Mouse (Mus musculus) CH12.LX (cell line): Measurements from ENCODE around the gene Frmd4a. TPM values are rescaled to one million over a fixed set of nuclear protein-coding genes. Genes with fewer than 3 reads are reported as not detected.
A peak's percentile ranks its signal among the peaks of the same experiment; 100 is the strongest.

Experiments used
- DNase-seq: peaks from one replicate; pipeline ENCODE4 v3.0.0-alpha.2; 2013; ENCODE audit errors: extremely low read depth
- H3K27ac ChIP-seq: 2 replicates; pipeline ENCODE4 v1.5.1; 2012; ENCODE audit warnings: low read depth, mild to moderate bottlenecking, control low read depth, moderate library complexity; ENCODE audit not compliant: insufficient read depth
- H3K27me3 ChIP-seq: replicated peaks from 2 replicates; pipeline ENCODE3; 2012; ENCODE audit warnings: inconsistent platforms
- H3K36me3 ChIP-seq, 2 experiments: replicated peaks in 1 of 2; 2 replicates each; pipeline versions ENCODE3 to v1.6.1; 2012; ENCODE audit warnings: inconsistent platforms in 1 of 2, low read length in 1 of 2, mild to moderate bottlenecking in 1 of 2, mixed read lengths in 1 of 2, moderate library complexity in 1 of 2; ENCODE audit not compliant: control insufficient read depth in 1 of 2, insufficient read depth in 1 of 2
- H3K4me1 ChIP-seq, 2 experiments: 2 replicates each; pipeline ENCODE4 v1.6.1; 2012; ENCODE audit warnings: inconsistent platforms in 1 of 2, moderate library complexity in 1 of 2; ENCODE audit not compliant: insufficient read depth in 2 of 2, control insufficient read depth in 1 of 2
- H3K4me2 ChIP-seq: 2 replicates; pipeline ENCODE4 v1.6.1; 2012; ENCODE audit warnings: low read depth, mild to moderate bottlenecking, control low read depth; ENCODE audit not compliant: poor library complexity, insufficient read depth, severe bottlenecking
- H3K4me3 ChIP-seq, 3 experiments: fragments of 150-350 bp in 1 of 3; sonication (generic) in 1 of 3; replicated peaks in 1 of 3; 2 replicates each; pipeline versions ENCODE3 to v1.5.1; 2011 to 2012; ENCODE audit warnings: low read depth in 2 of 3, low read length in 2 of 3, mild to moderate bottlenecking in 2 of 3, moderate library complexity in 2 of 3, control low read depth in 1 of 3, improper control_type of control experiment in 1 of 3, inconsistent platforms in 1 of 3, mixed read lengths in 1 of 3; ENCODE audit not compliant: poor library complexity in 1 of 3
- H3K79me2 ChIP-seq: replicated peaks from 2 replicates; pipeline ENCODE4 v1.6.1; 2012; ENCODE audit warnings: mild to moderate bottlenecking, moderate library complexity; ENCODE audit not compliant: control insufficient read depth, poor library complexity, insufficient read depth, severe bottlenecking; ENCODE audit errors: extremely low read depth
- H3K9ac ChIP-seq: 2 replicates; pipeline ENCODE4 v1.6.1; 2012; ENCODE audit warnings: low read depth, mild to moderate bottlenecking, control low read depth, moderate library complexity; ENCODE audit not compliant: insufficient read depth
- H3K9me3 ChIP-seq: replicated peaks from 2 replicates; pipeline ENCODE3; 2012; ENCODE audit warnings: low read length, inconsistent platforms, mixed read lengths
- BHLHE40 ChIP-seq: IDR thresholded peaks from 2 replicates; pipeline ENCODE4 v1.6.1; 2011; ENCODE audit warnings: mild to moderate bottlenecking, low read depth, low read length, improper control_type of control experiment
- CHD1 ChIP-seq: IDR thresholded peaks from 2 replicates; pipeline ENCODE4 v1.6.1; 2012; ENCODE audit warnings: low read depth, low read length, improper control_type of control experiment, inconsistent platforms
- CHD2 ChIP-seq: IDR thresholded peaks from 2 replicates; pipeline ENCODE4 v1.6.1; 2011; ENCODE audit warnings: low read length, improper control_type of control experiment
- CTCF ChIP-seq, 2 experiments: IDR thresholded peaks in 1 of 2; conservative IDR thresholded peaks in 1 of 2; 2 replicates each; pipeline ENCODE4 v1.5.1; 2011 to 2012; ENCODE audit warnings: low read depth in 2 of 2, low read length in 2 of 2, improper control_type of control experiment in 1 of 2, inconsistent platforms in 1 of 2, mild to moderate bottlenecking in 1 of 2, moderate library complexity in 1 of 2
- E2F4 ChIP-seq: IDR thresholded peaks from 2 replicates; pipeline ENCODE4 v1.6.1; 2011; ENCODE audit warnings: low read depth, low read length, improper control_type of control experiment; ENCODE audit not compliant: insufficient replicate concordance
- ELF1 ChIP-seq: IDR thresholded peaks from 2 replicates; pipeline ENCODE4 v1.6.1; 2014; ENCODE audit warnings: low read depth, mild to moderate bottlenecking, inconsistent platforms, low read length, improper control_type of control experiment
- EP300 ChIP-seq: IDR thresholded peaks from 2 replicates; pipeline ENCODE4 v1.6.1; 2011; ENCODE audit warnings: low read length, improper control_type of control experiment
- ETS1 ChIP-seq: conservative IDR thresholded peaks from 2 replicates; pipeline ENCODE4 v1.6.1; 2012; ENCODE audit warnings: low read depth, mild to moderate bottlenecking, inconsistent platforms, low read length, improper control_type of control experiment, moderate library complexity
- GABPA ChIP-seq: IDR thresholded peaks from 2 replicates; pipeline ENCODE4 v1.6.1; 2012; ENCODE audit warnings: low read depth, low read length, improper control_type of control experiment, inconsistent platforms; ENCODE audit not compliant: insufficient replicate concordance
- HCFC1 ChIP-seq: IDR thresholded peaks from 2 replicates; pipeline ENCODE4 v1.6.1; 2012; ENCODE audit warnings: low read depth, mild to moderate bottlenecking, inconsistent platforms, low read length, improper control_type of control experiment
- IRF4 ChIP-seq: IDR thresholded peaks from 2 replicates; pipeline ENCODE4 v1.6.1; 2014; ENCODE audit warnings: low read depth, mild to moderate bottlenecking, inconsistent platforms, low read length, improper control_type of control experiment
- JUN ChIP-seq: IDR thresholded peaks from 2 replicates; pipeline ENCODE4 v1.6.1; 2011; ENCODE audit warnings: low read depth, mild to moderate bottlenecking, low read length, improper control_type of control experiment, moderate library complexity; ENCODE audit not compliant: insufficient read depth
- JUND ChIP-seq: conservative IDR thresholded peaks from 2 replicates; pipeline ENCODE4 v1.6.1; 2011; ENCODE audit warnings: low read depth, low read length, improper control_type of control experiment
- KAT2A ChIP-seq: IDR thresholded peaks from 2 replicates; pipeline ENCODE4 v1.6.1; 2012; ENCODE audit warnings: low read length, improper control_type of control experiment, inconsistent platforms; ENCODE audit not compliant: insufficient replicate concordance
- MAFK ChIP-seq: IDR thresholded peaks from 2 replicates; pipeline ENCODE4 v1.6.1; 2011; ENCODE audit warnings: low read length, improper control_type of control experiment; ENCODE audit not compliant: insufficient replicate concordance
- MAX ChIP-seq: IDR thresholded peaks from 2 replicates; pipeline ENCODE4 v1.6.1; 2011; ENCODE audit warnings: low read length, improper control_type of control experiment
- MAZ ChIP-seq: IDR thresholded peaks from 2 replicates; pipeline ENCODE4 v1.6.1; 2012; ENCODE audit warnings: low read depth, mild to moderate bottlenecking, inconsistent platforms, low read length, improper control_type of control experiment, moderate library complexity
- MEF2A ChIP-seq: IDR thresholded peaks from 2 replicates; pipeline ENCODE4 v1.6.1; 2014; ENCODE audit warnings: low read depth, mild to moderate bottlenecking, inconsistent platforms, low read length, improper control_type of control experiment, borderline replicate concordance
- MXI1 ChIP-seq: IDR thresholded peaks from 2 replicates; pipeline ENCODE4 v1.6.1; 2011; ENCODE audit warnings: mild to moderate bottlenecking, low read depth, low read length, improper control_type of control experiment
- MYC ChIP-seq: IDR thresholded peaks from 2 replicates; pipeline ENCODE4 v1.6.1; 2011; ENCODE audit warnings: low read depth, mild to moderate bottlenecking, improper control_type of control experiment, low read length
- NELFE ChIP-seq: IDR thresholded peaks from 2 replicates; pipeline ENCODE4 v1.6.1; 2011; ENCODE audit warnings: low read depth, low read length, improper control_type of control experiment
- NRF1 ChIP-seq: IDR thresholded peaks from 2 replicates; pipeline ENCODE4 v1.6.1; 2014; ENCODE audit warnings: low read depth, mild to moderate bottlenecking, inconsistent platforms, low read length, improper control_type of control experiment, moderate library complexity
- PAX5 ChIP-seq: IDR thresholded peaks from 2 replicates; pipeline ENCODE4 v1.6.1; 2012; ENCODE audit warnings: low read length, inconsistent platforms, mixed read lengths
- POLR2A ChIP-seq: IDR thresholded peaks from 2 replicates; pipeline ENCODE4 v1.6.1; 2011; ENCODE audit warnings: low read depth, mild to moderate bottlenecking, improper control_type of control experiment, low read length
- POLR2AphosphoS2 ChIP-seq: IDR thresholded peaks from 2 replicates; pipeline ENCODE4 v1.6.1; 2011; ENCODE audit warnings: low read depth, low read length, improper control_type of control experiment
- RAD21 ChIP-seq: IDR thresholded peaks from 2 replicates; pipeline ENCODE4 v1.6.1; 2011; ENCODE audit warnings: low read depth, mild to moderate bottlenecking, low read length, improper control_type of control experiment, moderate library complexity
- RCOR1 ChIP-seq: conservative IDR thresholded peaks from 2 replicates; pipeline ENCODE4 v1.6.1; 2012; ENCODE audit warnings: low read depth, mild to moderate bottlenecking, inconsistent platforms, low read length, improper control_type of control experiment
- SIN3A ChIP-seq: IDR thresholded peaks from 2 replicates; pipeline ENCODE4 v1.6.1; 2012; ENCODE audit warnings: low read length, improper control_type of control experiment, inconsistent platforms
- SMC3 ChIP-seq: IDR thresholded peaks from 2 replicates; pipeline ENCODE4 v1.6.1; 2011; ENCODE audit warnings: low read depth, low read length, improper control_type of control experiment
- TBP ChIP-seq: conservative IDR thresholded peaks from 2 replicates; pipeline ENCODE4 v1.6.1; 2011; ENCODE audit warnings: low read depth, low read length, improper control_type of control experiment
- TCF12 ChIP-seq: IDR thresholded peaks from 2 replicates; pipeline ENCODE4 v1.6.1; 2014; ENCODE audit warnings: low read depth, mild to moderate bottlenecking, inconsistent platforms, low read length, improper control_type of control experiment
- UBTF ChIP-seq: IDR thresholded peaks from 2 replicates; pipeline ENCODE4 v1.6.1; 2012; ENCODE audit warnings: low read depth, mild to moderate bottlenecking, inconsistent platforms, low read length, improper control_type of control experiment, moderate library complexity
- USF1 ChIP-seq: IDR thresholded peaks from 2 replicates; pipeline ENCODE4 v1.6.1; 2014; ENCODE audit warnings: low read depth, mild to moderate bottlenecking, inconsistent platforms, low read length, improper control_type of control experiment
- USF2 ChIP-seq: conservative IDR thresholded peaks from 2 replicates; pipeline ENCODE4 v1.6.1; 2011; ENCODE audit warnings: low read depth, low read length, improper control_type of control experiment
- ZC3H11A ChIP-seq: IDR thresholded peaks from 2 replicates; pipeline ENCODE4 v1.6.1; 2012; ENCODE audit warnings: low read depth, mild to moderate bottlenecking, inconsistent platforms, low read length, improper control_type of control experiment
- ZKSCAN1 ChIP-seq: IDR thresholded peaks from 2 replicates; pipeline ENCODE4 v1.6.1; 2012; ENCODE audit warnings: low read depth, inconsistent platforms, low read length, improper control_type of control experiment, borderline replicate concordance
- ZMIZ1 ChIP-seq: IDR thresholded peaks from 2 replicates; pipeline ENCODE4 v1.6.1; 2012; ENCODE audit warnings: low read depth, mild to moderate bottlenecking, inconsistent platforms, low read length, improper control_type of control experiment
- ZNF384 ChIP-seq: IDR thresholded peaks from 2 replicates; pipeline ENCODE4 v1.6.1; 2012; ENCODE audit warnings: low read depth, low read length, improper control_type of control experiment, inconsistent platforms
- dilution Hi-C: fragments of 300-500 bp; cut with MboI; formaldehyde crosslinking; loops from 2 replicates; pipeline ENCODE4 v1.14.3; 2020; ENCODE audit warnings: low sequenced_read_pairs; ENCODE audit not compliant: extremely low pct_unique_long_range_greater_than_20kb, extremely low pct_ligation_motif_present
- in situ Hi-C: fragments of 300-500 bp; cut with MboI; formaldehyde crosslinking; loops from 3 replicates; pipeline ENCODE4 v1.14.3; 2019; ENCODE audit warnings: low sequenced_read_pairs, low pct_ligation_motif_present, low pct_unique_long_range_greater_than_20kb, mixed read lengths
- polyA plus RNA-seq: library from polyadenylated mRNA; unstranded; fragments of >175 nt; gene quantifications from 2 replicates; pipeline ENCODE4 v1.2.1, GENCODE M21; 2012; ENCODE audit warnings: low read depth; ENCODE audit not compliant: insufficient read length
- total RNA-seq, 2 experiments: library from RNA; depleted of rRNA; stranded (reverse); fragments of 300-350 nt in 1 of 2; fragments of >200 nt in 1 of 2; gene quantifications; 2 replicates each; pipeline ENCODE4 v1.2.3; 2012 to 2014

Frmd4a gene
- total and polyA plus RNA-seq, 3 experiments = 0.13 to 2.0 (median 0.32) TPM

DNA sequence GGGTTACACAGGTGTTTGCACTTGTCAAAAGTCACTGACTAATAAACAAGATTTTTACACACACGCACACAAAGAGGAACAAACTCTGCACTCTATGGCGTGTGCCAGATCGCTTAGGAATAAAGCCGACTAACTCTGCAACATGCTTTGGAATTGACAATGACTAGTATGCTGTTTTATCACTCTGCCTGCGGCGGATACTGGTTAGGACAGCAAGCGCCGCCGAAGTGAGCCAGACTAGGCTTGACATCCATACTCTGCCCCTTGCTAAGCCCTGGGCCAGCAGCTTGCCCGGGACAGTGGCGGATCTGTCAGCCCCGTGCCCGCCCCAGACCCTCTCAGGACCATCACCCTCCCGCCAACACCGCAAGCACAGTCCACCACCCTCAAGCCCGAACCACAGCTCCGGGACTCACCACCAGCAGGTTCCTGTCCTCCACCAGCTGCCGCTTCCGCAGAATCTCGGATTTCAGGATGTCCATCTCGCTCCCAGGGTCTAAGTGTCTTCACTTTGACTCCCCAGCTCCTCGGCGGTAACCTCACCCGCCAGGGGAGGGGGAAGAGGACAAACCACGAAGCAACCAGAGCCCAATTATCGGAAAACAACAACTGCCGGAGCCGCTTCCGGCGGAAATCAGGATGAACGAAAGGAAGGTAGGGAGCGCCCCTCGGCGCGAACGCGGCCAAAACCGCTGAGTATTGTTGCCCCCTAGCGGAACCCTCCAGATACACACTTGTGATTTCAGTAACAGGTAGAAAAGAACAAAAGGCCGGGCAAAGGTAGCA is 634.2 kb downstream of the Frmd4a start, which contains the start of gene Prpf18:
TSS of gene Prpf18 (minus strand) at position 614 of the 786 bp plus-strand sequence.
- Histone ChIP-seq H3K9me3 (no peaks in the 10 kb centered on the region), H3K27me3 (no peaks in the 10 kb centered on the region), H3K36me3 (peaks cover 8 to 13% of the 10 kb centered on the region in 2 experiments), H3K9ac (peak within 1 kb of the TSS; percentile 80), H3K27ac (no peak within 1 kb of the TSS; the same call in 1 of the 2 replicates), H3K4me3 (peak within 1 kb of the TSS; percentile 71 to 89 (median 85)), H3K79me2 (peaks cover 34% of the 10 kb centered on the region), H3K4me2 (peak within 1 kb of the TSS; percentile 96), H3K4me1 (peaks cover 4 to 21% of the 10 kb centered on the region in 2 experiments; a peak in 2 of 4 replicates)
- DNase-seq = peak; percentile 89
- TF ChIP-seq SIN3A (peak; percentile 89), ETS1 (peak; percentile 38), CHD2 (no peak), GABPA (peak; percentile 77), MAZ (peak; percentile 77; the same call in 1 of the 2 replicates), USF2 (no peak), SMC3 (peak; percentile 43), RAD21 (no peak; the same call in 1 of the 2 replicates), NRF1 (no peak), TCF12 (peak; percentile 78), MEF2A (peak; percentile 68), ZNF384 (no peak), PAX5 (no peak), MXI1 (peak; percentile 76; the same call in 1 of the 2 replicates), RCOR1 (no peak), UBTF (no peak), CHD1 (no peak), POLR2AphosphoS2 (no peak), TBP (0 out of 2 replicates have a peak, but pooled peaks have one; percentile 83), MAX (no peak), ELF1 (peak; percentile 83), JUN (no peak), MYC (peak; percentile 54; the same call in 1 of the 2 replicates), NELFE (peak; percentile 91), ZC3H11A (no peak), POLR2A (peak; percentile 82), E2F4 (peak; percentile 95; the same call in 1 of the 2 replicates), BHLHE40 (no peak), HCFC1 (peak; percentile 93), MAFK (no peak), CTCF (conservative IDR thresholded peaks at IDR 0.05 in 1 of 2, IDR thresholded peaks at IDR 0.05 in 1 of 2; ENCODE audit: low read depth in 2 of 2, low read length in 2 of 2) (peak; percentile 44 to 82), USF1 (no peak), IRF4 (peak; percentile 69; the same call in 1 of the 2 replicates), ZMIZ1 (no peak; the same call in 1 of the 2 replicates), JUND (no peak), ZKSCAN1 (no peak), KAT2A (peak; percentile 89; the same call in 1 of the 2 replicates), EP300 (no peak)
- in situ Hi-C loops = no loop called here
- dilution Hi-C loops = no loop called here
